Mouse (Mus musculus): ENCODE measurements around the gene Garnl3. TPM values are rescaled to one million over a fixed set of nuclear protein-coding genes. Genes with fewer than 3 reads are reported as not detected.

The Garnl3 gene
- polyA plus RNA-seq, 1 experiment, result 1.1 TPM

DNA sequence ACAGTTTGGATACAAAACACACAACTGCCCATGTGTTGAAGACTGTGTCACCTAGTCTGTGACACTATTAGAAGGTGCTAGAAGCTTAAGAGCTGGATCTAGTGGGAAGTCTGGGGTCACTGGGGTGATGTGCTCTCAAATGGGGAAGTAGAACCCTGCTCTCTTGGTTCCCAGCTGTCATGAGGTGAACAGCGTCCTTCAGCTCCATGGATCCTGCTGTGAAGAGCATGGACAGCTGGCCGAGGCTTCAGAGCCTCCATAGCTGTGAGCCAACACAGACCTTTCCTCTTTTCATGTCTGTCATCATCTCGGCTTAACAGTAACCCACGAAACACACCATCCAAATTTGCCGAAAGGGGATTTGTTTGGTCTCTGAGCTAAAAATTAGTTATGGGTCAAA lies 84.5 kb downstream of the Garnl3 start:
- H3K4me3 ChIP-seq (ENCODE audit: insufficient read depth, low read depth, low read length), result no peak overlapping the region
- no peaks in the 10 kb centered on the region for H3K4me1 ChIP-seq (ENCODE audit: control insufficient read depth, insufficient read depth, low read length)
- H3K27me3 ChIP-seq (replicated peaks; ENCODE audit: control insufficient read depth, insufficient read depth, low read length), result no peaks in the 10 kb centered on the region
- no peak for DNase-seq
- 79% methylated on average over 5 of the region's 5 CpGs for WGBS
- no peak for TF ChIP-seq CTCF (conservative IDR thresholded peaks at IDR 0.05; ENCODE audit: insufficient read depth, insufficient read length, low read depth, low read length)
- no peak for TF ChIP-seq POLR2A (IDR thresholded peaks at IDR 0.05; ENCODE audit: low read depth, low read length)
- no peaks in the 10 kb centered on the region for H3K36me3 ChIP-seq (ENCODE audit: control insufficient read depth, insufficient read depth, low read length)
- H3K27ac ChIP-seq (ENCODE audit: insufficient read depth, low read depth, low read length), result no peak overlapping the region

DNA sequence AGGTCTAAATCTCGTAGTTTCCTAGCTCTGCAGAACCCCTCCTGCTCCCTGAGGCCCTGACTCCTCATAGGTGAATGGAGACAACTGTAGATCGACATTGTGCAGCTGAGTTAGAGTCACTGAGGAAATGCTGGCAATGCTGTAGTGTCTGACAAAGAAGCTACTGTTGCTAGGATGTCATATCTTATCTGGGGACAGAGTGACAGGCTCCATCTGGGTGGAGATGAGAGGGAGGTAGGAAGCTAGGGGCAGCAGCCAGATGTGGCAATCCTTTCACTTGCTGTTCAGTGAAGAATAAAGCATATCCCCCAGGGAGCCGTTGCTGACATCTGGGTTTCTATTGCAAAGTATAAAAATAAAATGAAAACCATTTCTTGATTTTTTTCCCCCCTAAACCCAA lies 85.6 kb downstream of the Garnl3 start:
- TF ChIP-seq POLR2A (IDR thresholded peaks at IDR 0.05; ENCODE audit: low read depth, low read length) (no peak), CTCF (conservative IDR thresholded peaks at IDR 0.05; ENCODE audit: insufficient read depth, insufficient read length, low read depth, low read length) (no peak)
- H3K27me3 ChIP-seq (replicated peaks; ENCODE audit: control insufficient read depth, insufficient read depth, low read length), result no peaks in the 10 kb centered on the region

DNA sequence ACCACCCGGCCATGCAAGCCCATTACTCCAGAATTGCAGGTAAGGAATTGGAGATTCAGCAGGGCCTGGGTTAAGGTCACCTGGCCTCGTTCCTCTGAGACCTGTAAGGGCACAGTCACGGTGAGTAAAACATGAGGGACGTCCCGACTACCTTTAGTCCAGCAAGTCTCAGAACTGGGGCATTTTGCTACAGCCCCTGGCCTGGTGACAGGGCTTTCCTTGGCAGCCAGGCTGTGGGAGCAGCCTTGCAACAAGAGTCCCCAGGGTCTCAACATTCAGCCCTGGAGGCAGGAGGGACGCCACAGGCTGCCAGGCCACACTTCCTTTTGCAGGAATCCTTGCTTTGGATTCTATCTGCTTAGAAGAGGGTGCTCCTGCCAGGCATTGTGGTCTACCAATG lies 88.7 kb downstream of the Garnl3 start:
- no peak for DNase-seq
- Histone ChIP-seq H3K4me1 (ENCODE audit: control insufficient read depth, insufficient read depth, low read length) (no peaks in the 10 kb centered on the region), H3K4me3 (ENCODE audit: insufficient read depth, low read depth, low read length) (no peak overlapping the region), H3K27me3 (replicated peaks; ENCODE audit: control insufficient read depth, insufficient read depth, low read length) (no peaks in the 10 kb centered on the region), H3K36me3 (ENCODE audit: control insufficient read depth, insufficient read depth, low read length) (no peaks in the 10 kb centered on the region), H3K27ac (ENCODE audit: insufficient read depth, low read depth, low read length) (no peak overlapping the region)
- WGBS, result 59% methylated on average over 6 of the region's 6 CpGs
- TF ChIP-seq CTCF (conservative IDR thresholded peaks at IDR 0.05; ENCODE audit: insufficient read depth, insufficient read length, low read depth, low read length), result no peak
- no peak for TF ChIP-seq POLR2A (IDR thresholded peaks at IDR 0.05; ENCODE audit: low read depth, low read length)

More for the DNA sequence above, 85.6 kb downstream of the Garnl3 start:
- H3K27ac ChIP-seq (ENCODE audit: insufficient read depth, low read depth, low read length), result no peak overlapping the region
- H3K4me1 ChIP-seq (ENCODE audit: control insufficient read depth, insufficient read depth, low read length), result no peaks in the 10 kb centered on the region
- 69% methylated on average over 3 of the region's 3 CpGs for WGBS
- H3K4me3 ChIP-seq (ENCODE audit: insufficient read depth, low read depth, low read length), result no peak overlapping the region
- no peaks in the 10 kb centered on the region for H3K36me3 ChIP-seq (ENCODE audit: control insufficient read depth, insufficient read depth, low read length)
- DNase-seq, result no peak

DNA sequence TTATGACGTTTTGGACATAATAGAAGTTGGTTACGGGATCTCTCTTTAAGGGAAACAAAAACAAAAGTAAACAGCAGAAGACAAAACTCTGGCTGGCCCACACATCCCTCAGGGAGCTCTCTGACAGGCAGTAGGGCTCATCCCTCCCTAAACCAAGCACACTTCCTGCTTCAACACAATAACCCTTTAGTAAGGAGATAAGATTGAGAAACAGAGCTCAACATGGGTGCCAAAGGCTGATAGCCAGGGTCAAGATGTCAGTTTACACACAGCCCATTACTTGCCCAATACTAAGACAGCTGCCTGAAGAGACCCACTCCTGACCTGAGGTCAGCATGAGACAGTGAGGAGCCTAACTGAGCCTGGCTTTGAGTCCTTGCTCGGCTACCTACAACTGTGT lies 89.9 kb downstream of the Garnl3 start:
- Histone ChIP-seq H3K4me3 (ENCODE audit: insufficient read depth, low read depth, low read length) (no peak overlapping the region), H3K36me3 (ENCODE audit: control insufficient read depth, insufficient read depth, low read length) (no peaks in the 10 kb centered on the region), H3K4me1 (ENCODE audit: control insufficient read depth, insufficient read depth, low read length) (no peaks in the 10 kb centered on the region), H3K27ac (ENCODE audit: insufficient read depth, low read depth, low read length) (no peak overlapping the region), H3K27me3 (replicated peaks; ENCODE audit: control insufficient read depth, insufficient read depth, low read length) (no peaks in the 10 kb centered on the region)
- TF ChIP-seq POLR2A (IDR thresholded peaks at IDR 0.05; ENCODE audit: low read depth, low read length), result no peak
- no peak for TF ChIP-seq CTCF (conservative IDR thresholded peaks at IDR 0.05; ENCODE audit: insufficient read depth, insufficient read length, low read depth, low read length)
- no peak for DNase-seq
- 74% methylated on average over 3 of the region's 3 CpGs for WGBS

DNA sequence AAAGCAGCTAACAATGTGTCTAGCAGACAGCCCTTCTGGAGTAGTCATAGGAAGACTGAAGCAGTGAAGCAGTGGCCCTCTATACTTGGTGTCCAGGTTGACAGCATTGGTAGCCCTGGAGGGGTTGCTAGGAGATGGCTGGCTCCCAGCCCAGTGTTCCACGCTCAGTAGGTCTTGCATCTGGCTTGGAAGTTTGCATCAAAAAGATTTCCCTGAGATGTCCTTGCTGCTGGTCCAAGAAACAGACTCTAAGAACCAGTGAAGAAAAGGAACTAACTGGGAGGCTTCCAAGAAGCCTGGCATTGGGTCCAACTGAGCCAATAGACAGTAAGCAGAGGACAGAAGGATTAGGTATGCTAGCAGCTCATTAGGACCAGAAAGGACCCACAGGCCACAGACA lies 94.0 kb downstream of the Garnl3 start:
- Histone ChIP-seq H3K27ac (ENCODE audit: insufficient read depth, low read depth, low read length) (no peak overlapping the region), H3K27me3 (replicated peaks; ENCODE audit: control insufficient read depth, insufficient read depth, low read length) (no peaks in the 10 kb centered on the region), H3K36me3 (ENCODE audit: control insufficient read depth, insufficient read depth, low read length) (no peaks in the 10 kb centered on the region), H3K4me1 (ENCODE audit: control insufficient read depth, insufficient read depth, low read length) (no peaks in the 10 kb centered on the region), H3K4me3 (ENCODE audit: insufficient read depth, low read depth, low read length) (no peak overlapping the region)
- DNase-seq, result no peak
- TF ChIP-seq CTCF (conservative IDR thresholded peaks at IDR 0.05; ENCODE audit: insufficient read depth, insufficient read length, low read depth, low read length), result no peak
- no peak for TF ChIP-seq POLR2A (IDR thresholded peaks at IDR 0.05; ENCODE audit: low read depth, low read length)
- WGBS, result 79% methylated on average over 1 of the region's 1 CpGs

DNA sequence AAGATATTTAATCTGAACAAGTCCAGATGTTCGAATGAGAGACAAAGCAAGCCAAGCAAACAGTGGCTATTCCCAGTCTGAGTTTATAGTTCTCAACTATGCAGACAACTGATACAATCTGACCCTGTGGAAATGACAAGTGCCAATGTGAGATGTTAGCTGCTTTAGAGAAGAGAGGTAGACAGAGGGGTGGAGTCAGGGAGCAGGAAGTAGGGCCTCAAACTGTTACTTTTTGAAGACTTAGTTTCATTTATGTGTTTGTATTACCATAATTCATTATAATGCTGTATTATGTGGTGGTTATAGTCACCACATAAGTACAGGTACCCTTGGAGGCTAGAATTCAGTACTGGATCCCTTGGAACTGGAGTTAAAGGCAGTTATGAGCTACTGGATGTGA lies 96.2 kb downstream of the Garnl3 start:
- H3K27ac ChIP-seq (ENCODE audit: insufficient read depth, low read depth, low read length), result no peak overlapping the region
- no peak for DNase-seq
- no peaks in the 10 kb centered on the region for H3K27me3 ChIP-seq (replicated peaks; ENCODE audit: control insufficient read depth, insufficient read depth, low read length)
- no peaks in the 10 kb centered on the region for H3K4me1 ChIP-seq (ENCODE audit: control insufficient read depth, insufficient read depth, low read length)
- 68% methylated on average over 1 of the region's 1 CpGs for WGBS
- no peaks in the 10 kb centered on the region for H3K36me3 ChIP-seq (ENCODE audit: control insufficient read depth, insufficient read depth, low read length)
- no peak overlapping the region for H3K4me3 ChIP-seq (ENCODE audit: insufficient read depth, low read depth, low read length)
- TF ChIP-seq CTCF (conservative IDR thresholded peaks at IDR 0.05; ENCODE audit: insufficient read depth, insufficient read length, low read depth, low read length), result no peak
- TF ChIP-seq POLR2A (IDR thresholded peaks at IDR 0.05; ENCODE audit: low read depth, low read length), result no peak

DNA sequence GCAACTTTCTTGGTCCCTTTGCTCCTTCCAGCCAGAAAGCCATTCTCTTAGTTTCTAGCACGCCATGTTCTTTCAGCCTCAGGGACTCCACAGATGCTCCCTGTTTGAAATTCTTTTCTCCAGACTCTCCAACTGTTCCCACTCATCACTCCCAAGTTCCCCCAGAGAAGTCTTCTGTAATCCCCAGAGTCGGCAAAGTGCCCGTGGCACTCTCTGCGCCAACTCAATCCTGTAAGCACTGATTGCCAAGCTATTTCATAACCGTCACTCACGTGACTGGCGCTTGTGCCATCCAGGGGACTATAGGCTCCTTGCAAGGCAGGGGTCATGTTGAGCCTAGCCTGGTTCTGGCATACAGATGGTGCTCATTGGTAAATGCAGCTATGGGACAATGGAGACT lies 98.2 kb downstream of the Garnl3 start:
- no peak for TF ChIP-seq POLR2A (IDR thresholded peaks at IDR 0.05; ENCODE audit: low read depth, low read length)
- Histone ChIP-seq H3K4me1 (ENCODE audit: control insufficient read depth, insufficient read depth, low read length) (no peaks in the 10 kb centered on the region), H3K4me3 (ENCODE audit: insufficient read depth, low read depth, low read length) (no peak overlapping the region), H3K36me3 (ENCODE audit: control insufficient read depth, insufficient read depth, low read length) (no peaks in the 10 kb centered on the region), H3K27ac (ENCODE audit: insufficient read depth, low read depth, low read length) (no peak overlapping the region), H3K27me3 (replicated peaks; ENCODE audit: control insufficient read depth, insufficient read depth, low read length) (no peaks in the 10 kb centered on the region)
- peak; percentile 10 for DNase-seq
- WGBS, result 94% methylated on average over 7 of the region's 7 CpGs
